Mouse (Mus musculus): ENCODE data around the gene Kmt5b. TPM values are rescaled to one million over a fixed set of nuclear protein-coding genes. Genes with fewer than 3 reads are reported as not detected.

Kmt5b gene
- polyA plus RNA-seq, 1 experiment from 2014 or later = 7.4 TPM

GRCm38 (mm10) chr19:3805526-3805925 is 38.3 kb downstream of the Kmt5b start:
- no peak for ATAC-seq (ENCODE audit: low read depth)
- H3K36me3 ChIP-seq (ENCODE audit: control insufficient read depth, insufficient read depth) = peaks cover 11% of the 10 kb centered on the region

DNA sequence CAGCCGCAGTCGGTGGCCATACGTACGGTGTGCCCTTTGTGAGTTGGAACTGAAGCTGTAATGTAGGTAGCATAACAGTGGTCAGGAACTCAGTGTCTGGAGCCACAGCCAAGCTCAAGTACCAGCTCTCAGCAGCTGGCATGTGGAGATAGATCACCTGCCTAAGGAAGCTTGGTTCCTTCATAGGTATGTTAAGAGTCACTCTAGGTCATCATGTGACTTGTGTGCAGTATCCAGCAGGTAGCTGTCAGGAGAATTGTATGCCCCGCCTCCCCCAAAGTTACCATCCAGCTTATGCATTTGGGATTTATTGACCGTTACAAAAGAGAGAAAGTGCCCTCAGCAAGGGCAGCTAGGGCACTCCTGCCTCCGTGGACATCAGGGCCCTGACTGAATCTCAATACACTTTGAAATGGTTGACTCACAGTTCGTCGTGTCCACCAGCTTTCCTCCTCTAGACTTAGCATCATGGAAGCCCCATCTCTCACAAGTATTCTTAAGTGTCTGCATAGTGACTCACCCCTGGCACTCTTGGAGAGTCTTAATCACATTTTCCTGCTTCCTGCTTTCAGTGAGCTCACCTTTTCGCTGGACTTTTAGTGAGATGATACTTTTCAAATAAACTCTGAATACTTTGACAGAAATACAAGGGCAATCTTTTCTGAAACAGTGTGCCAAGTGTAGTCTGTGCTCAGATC is 43.5 kb downstream of the Kmt5b start:
- H3K4me1 ChIP-seq (ENCODE audit: control insufficient read depth, low read depth, low read length) = no peaks in the 10 kb centered on the region
- H3K36me3 ChIP-seq (ENCODE audit: control insufficient read depth, insufficient read depth) = peaks cover 9% of the 10 kb centered on the region
- H3K4me2 ChIP-seq (ENCODE audit: low read depth, low read length) = no peak overlapping the region
- H3K9me3 ChIP-seq (replicated peaks; ENCODE audit: control insufficient read depth, low read length) = no peaks in the 10 kb centered on the region
- H3K27ac ChIP-seq (ENCODE audit: low read length) = no peak overlapping the region
- no peak overlapping the region for H3K9ac ChIP-seq (ENCODE audit: low read depth, low read length)
- no peaks in the 10 kb centered on the region for H3K27me3 ChIP-seq (ENCODE audit: control insufficient read depth, insufficient read depth, low read depth, low read length)
- no peak overlapping the region for H3K4me3 ChIP-seq (ENCODE audit: low read depth, low read length)
- no peak for ATAC-seq (ENCODE audit: low read depth)
- 83% methylated on average over 10 of the region's 10 CpGs for WGBS (ENCODE audit: insufficient replicate concordance)

More at GRCm38 (mm10) chr19:3805526-3805925, 38.3 kb downstream of the Kmt5b start:
- Histone ChIP-seq H3K27ac (ENCODE audit: low read length) (no peak overlapping the region), H3K9ac (ENCODE audit: low read depth, low read length) (no peak overlapping the region), H3K4me3 (ENCODE audit: low read depth, low read length) (no peak overlapping the region), H3K27me3 (ENCODE audit: control insufficient read depth, insufficient read depth, low read depth, low read length) (no peaks in the 10 kb centered on the region), H3K4me2 (ENCODE audit: low read depth, low read length) (no peak overlapping the region), H3K4me1 (ENCODE audit: control insufficient read depth, low read depth, low read length) (no peaks in the 10 kb centered on the region), H3K9me3 (replicated peaks; ENCODE audit: control insufficient read depth, low read length) (no peaks in the 10 kb centered on the region)
- 79% methylated on average over 7 of the region's 7 CpGs for WGBS (ENCODE audit: insufficient replicate concordance)

DNA sequence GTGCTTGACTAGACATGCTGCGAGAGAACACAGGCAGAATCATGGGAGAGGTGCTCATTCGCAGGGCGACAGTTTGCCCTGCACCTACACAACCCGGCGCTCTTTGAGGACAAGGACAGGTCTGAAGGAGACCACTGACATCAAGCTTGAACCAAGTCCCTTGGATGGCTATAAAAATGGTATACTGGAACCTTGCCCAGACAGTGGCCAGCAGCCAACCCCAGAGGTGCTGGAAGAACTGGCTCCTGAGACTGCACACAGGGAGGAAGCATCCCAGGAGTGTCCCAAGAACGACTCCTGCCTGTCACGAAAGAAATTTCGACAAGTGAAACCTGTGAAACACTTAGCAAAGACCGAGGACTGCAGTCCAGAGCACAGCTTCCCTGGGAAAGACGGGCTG is 47.2 kb downstream of the Kmt5b start:
- ATAC-seq (ENCODE audit: low read depth) = no peak
- Histone ChIP-seq H3K9ac (ENCODE audit: low read depth, low read length) (no peak overlapping the region), H3K27me3 (ENCODE audit: control insufficient read depth, insufficient read depth, low read depth, low read length) (no peaks in the 10 kb centered on the region), H3K27ac (ENCODE audit: low read length) (no peak overlapping the region), H3K4me2 (ENCODE audit: low read depth, low read length) (no peak overlapping the region), H3K9me3 (replicated peaks; ENCODE audit: control insufficient read depth, low read length) (no peaks in the 10 kb centered on the region), H3K4me3 (ENCODE audit: low read depth, low read length) (no peak overlapping the region), H3K4me1 (ENCODE audit: control insufficient read depth, low read depth, low read length) (no peaks in the 10 kb centered on the region), H3K36me3 (ENCODE audit: control insufficient read depth, insufficient read depth) (peaks cover 9% of the 10 kb centered on the region)
- 84% methylated on average over 10 of the region's 10 CpGs for WGBS (ENCODE audit: insufficient replicate concordance)

DNA sequence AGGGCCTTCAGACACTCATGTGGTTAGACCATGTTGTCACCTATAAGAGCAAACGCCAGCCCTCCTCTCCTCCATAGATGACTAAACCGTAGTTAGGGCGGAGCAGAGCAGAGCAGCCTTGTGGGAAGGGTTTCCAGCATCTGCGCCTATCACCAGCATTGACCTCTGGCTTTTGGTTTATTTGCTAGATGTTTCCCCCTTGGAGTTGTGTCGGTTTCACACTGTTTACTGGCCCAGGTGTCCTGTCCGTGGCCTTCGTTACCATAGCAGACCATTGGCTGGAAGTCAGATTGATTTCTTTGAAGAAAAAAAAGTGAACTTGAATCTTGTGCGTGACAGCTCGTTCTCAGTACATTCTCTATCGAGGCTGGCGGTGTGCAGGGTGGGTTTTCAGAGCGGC is 48.6 kb downstream of the Kmt5b start:
- 68% methylated on average over 12 of the region's 12 CpGs for WGBS (ENCODE audit: insufficient replicate concordance)
- no peaks in the 10 kb centered on the region for H3K27me3 ChIP-seq (ENCODE audit: control insufficient read depth, insufficient read depth, low read depth, low read length)
- H3K9me3 ChIP-seq (replicated peaks; ENCODE audit: control insufficient read depth, low read length) = no peaks in the 10 kb centered on the region
- ATAC-seq (ENCODE audit: low read depth) = peak; percentile 86
- peak overlapping the region; percentile 35; the same call in 1 of the 2 replicates for H3K27ac ChIP-seq (ENCODE audit: low read length)
- H3K4me2 ChIP-seq (ENCODE audit: low read depth, low read length) = no peak overlapping the region; the same call in 1 of the 2 replicates
- H3K4me3 ChIP-seq (ENCODE audit: low read depth, low read length) = no peak overlapping the region
- peaks cover 9% of the 10 kb centered on the region for H3K36me3 ChIP-seq (ENCODE audit: control insufficient read depth, insufficient read depth)
- H3K9ac ChIP-seq (ENCODE audit: low read depth, low read length) = no peak overlapping the region
- H3K4me1 ChIP-seq (ENCODE audit: control insufficient read depth, low read depth, low read length) = no peaks in the 10 kb centered on the region

DNA sequence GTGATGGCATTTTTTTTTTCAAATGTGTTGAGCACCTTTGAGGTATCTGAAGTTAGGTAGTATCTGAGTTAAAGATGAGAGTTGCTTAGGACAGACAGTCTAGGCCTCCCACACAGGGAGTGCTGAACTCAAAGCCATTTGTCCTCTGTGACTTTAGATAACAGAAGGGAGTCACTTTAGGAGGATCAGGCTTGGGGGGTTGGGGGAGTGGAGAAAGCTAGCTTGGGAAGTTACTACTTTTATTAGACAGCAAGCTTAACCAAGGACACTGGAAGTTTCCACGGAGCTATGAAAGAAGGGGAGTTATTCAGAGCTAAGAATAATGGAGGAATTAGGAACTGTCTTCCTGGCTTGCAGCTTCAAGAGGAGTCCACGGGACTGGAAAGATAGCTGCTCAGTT is 51.9 kb downstream of the Kmt5b start:
- WGBS (ENCODE audit: insufficient replicate concordance) = 49% methylated on average over 2 of the region's 2 CpGs
- H3K9me3 ChIP-seq (replicated peaks; ENCODE audit: control insufficient read depth, low read length) = no peaks in the 10 kb centered on the region
- no peaks in the 10 kb centered on the region for H3K27me3 ChIP-seq (ENCODE audit: control insufficient read depth, insufficient read depth, low read depth, low read length)
- no peak for ATAC-seq (ENCODE audit: low read depth)
- H3K4me1 ChIP-seq (ENCODE audit: control insufficient read depth, low read depth, low read length) = no peaks in the 10 kb centered on the region
- no peak overlapping the region for H3K4me2 ChIP-seq (ENCODE audit: low read depth, low read length)
- no peak overlapping the region for H3K27ac ChIP-seq (ENCODE audit: low read length)
- H3K4me3 ChIP-seq (ENCODE audit: low read depth, low read length) = no peak overlapping the region
- peaks cover 9% of the 10 kb centered on the region for H3K36me3 ChIP-seq (ENCODE audit: control insufficient read depth, insufficient read depth)
- H3K9ac ChIP-seq (ENCODE audit: low read depth, low read length) = no peak overlapping the region

GRCm38 (mm10) chr19:3819899-3820444 is 52.8 kb downstream of the Kmt5b start:
- H3K9me3 ChIP-seq (replicated peaks; ENCODE audit: control insufficient read depth, low read length) = no peaks in the 10 kb centered on the region
- no peaks in the 10 kb centered on the region for H3K4me1 ChIP-seq (ENCODE audit: control insufficient read depth, low read depth, low read length)
- ATAC-seq (ENCODE audit: low read depth) = no peak
- no peak overlapping the region for H3K9ac ChIP-seq (ENCODE audit: low read depth, low read length)
- peaks cover 1% of the 10 kb centered on the region; the same call in 1 of the 2 replicates for H3K36me3 ChIP-seq (ENCODE audit: control insufficient read depth, insufficient read depth)
- no peak overlapping the region for H3K4me2 ChIP-seq (ENCODE audit: low read depth, low read length)
- WGBS (ENCODE audit: insufficient replicate concordance) = 51% methylated on average over 2 of the region's 2 CpGs
- no peaks in the 10 kb centered on the region for H3K27me3 ChIP-seq (ENCODE audit: control insufficient read depth, insufficient read depth, low read depth, low read length)
- H3K4me3 ChIP-seq (ENCODE audit: low read depth, low read length) = no peak overlapping the region
- no peak overlapping the region for H3K27ac ChIP-seq (ENCODE audit: low read length)

GRCm38 (mm10) chr19:3825044-3825443 is 57.8 kb downstream of the Kmt5b start:
- no peaks in the 10 kb centered on the region for H3K27me3 ChIP-seq (ENCODE audit: control insufficient read depth, insufficient read depth, low read depth, low read length)
- no peak overlapping the region for H3K4me3 ChIP-seq (ENCODE audit: low read depth, low read length)
- no peaks in the 10 kb centered on the region for H3K36me3 ChIP-seq (ENCODE audit: control insufficient read depth, insufficient read depth)
- no peak overlapping the region for H3K9ac ChIP-seq (ENCODE audit: low read depth, low read length)
- H3K4me2 ChIP-seq (ENCODE audit: low read depth, low read length) = no peak overlapping the region
- no peak for ATAC-seq (ENCODE audit: low read depth)
- H3K9me3 ChIP-seq (replicated peaks; ENCODE audit: control insufficient read depth, low read length) = no peaks in the 10 kb centered on the region
- H3K4me1 ChIP-seq (ENCODE audit: control insufficient read depth, low read depth, low read length) = no peaks in the 10 kb centered on the region
- H3K27ac ChIP-seq (ENCODE audit: low read length) = no peak overlapping the region

DNA sequence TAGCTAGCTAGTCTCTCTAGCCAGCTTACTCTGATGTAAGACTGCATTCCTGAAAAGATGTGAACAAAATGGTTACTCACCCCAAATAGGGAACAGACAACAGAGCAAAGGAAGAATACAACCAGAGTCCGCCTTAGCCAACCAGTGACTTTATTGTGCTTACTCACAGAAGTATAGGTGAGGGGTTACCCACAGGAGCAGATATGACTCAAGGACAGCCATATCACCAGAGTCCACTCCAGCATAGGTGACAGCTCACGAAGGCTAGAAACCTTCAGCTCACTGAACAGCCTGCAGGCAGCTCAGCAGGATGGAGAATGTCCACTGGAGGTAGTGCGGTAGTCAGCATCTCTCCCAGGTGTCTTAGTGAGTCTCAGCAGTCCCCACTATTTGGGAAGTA is 62.6 kb downstream of the Kmt5b start:
- H3K4me1 ChIP-seq (ENCODE audit: control insufficient read depth, low read depth, low read length) = peaks cover 16% of the 10 kb centered on the region
- 72% methylated on average over 3 of the region's 3 CpGs for WGBS (ENCODE audit: insufficient replicate concordance)
- H3K27me3 ChIP-seq (ENCODE audit: control insufficient read depth, insufficient read depth, low read depth, low read length) = no peaks in the 10 kb centered on the region
- H3K36me3 ChIP-seq (ENCODE audit: control insufficient read depth, insufficient read depth) = no peaks in the 10 kb centered on the region
- no peak overlapping the region for H3K4me2 ChIP-seq (ENCODE audit: low read depth, low read length)
- no peak overlapping the region for H3K9ac ChIP-seq (ENCODE audit: low read depth, low read length)
- H3K4me3 ChIP-seq (ENCODE audit: low read depth, low read length) = no peak overlapping the region
- no peak overlapping the region for H3K27ac ChIP-seq (ENCODE audit: low read length)
- no peak for ATAC-seq (ENCODE audit: low read depth)
- no peaks in the 10 kb centered on the region for H3K9me3 ChIP-seq (replicated peaks; ENCODE audit: control insufficient read depth, low read length)

DNA sequence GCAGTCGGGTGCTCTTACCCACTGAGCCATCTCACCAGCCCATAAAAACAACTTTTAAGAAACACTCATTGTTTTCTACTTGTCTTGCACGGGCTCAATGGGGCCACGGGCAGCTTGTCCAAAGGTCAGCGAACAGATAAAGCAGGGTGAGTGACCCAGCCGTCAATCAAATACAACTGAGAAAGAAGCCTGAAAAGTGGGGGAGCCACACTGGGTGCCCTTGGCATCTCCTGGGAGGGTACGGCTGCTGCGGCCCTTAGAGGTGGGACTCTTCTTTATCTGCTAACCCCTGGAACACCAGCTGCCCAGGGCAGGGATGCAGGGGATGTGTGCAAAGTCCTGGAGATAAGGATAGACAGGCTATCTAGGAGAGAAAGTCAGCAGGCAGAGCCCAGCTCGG is 64.5 kb downstream of the Kmt5b start:
- H3K4me2 ChIP-seq (ENCODE audit: low read depth, low read length) = no peak overlapping the region
- ATAC-seq (ENCODE audit: low read depth) = peak; percentile 67
- H3K27ac ChIP-seq (ENCODE audit: low read length) = peak overlapping the region; percentile 13
- WGBS (ENCODE audit: insufficient replicate concordance) = 40% methylated on average over 8 of the region's 8 CpGs
- H3K36me3 ChIP-seq (ENCODE audit: control insufficient read depth, insufficient read depth) = no peaks in the 10 kb centered on the region
- H3K4me1 ChIP-seq (ENCODE audit: control insufficient read depth, low read depth, low read length) = peaks cover 16% of the 10 kb centered on the region
- no peaks in the 10 kb centered on the region for H3K27me3 ChIP-seq (ENCODE audit: control insufficient read depth, insufficient read depth, low read depth, low read length)
- H3K9ac ChIP-seq (ENCODE audit: low read depth, low read length) = no peak overlapping the region
- H3K4me3 ChIP-seq (ENCODE audit: low read depth, low read length) = no peak overlapping the region
- H3K9me3 ChIP-seq (replicated peaks; ENCODE audit: control insufficient read depth, low read length) = no peaks in the 10 kb centered on the region

Data from liver, embryonic 16.5 days (tissue).